Mouse (Mus musculus) limb, embryonic 15.5 days (tissue): ENCODE measurements around the gene Psmd7. TPM values are rescaled to one million over a fixed set of nuclear protein-coding genes. Genes with fewer than 3 reads are reported as not detected.
A peak's percentile ranks its signal among the peaks of the same experiment; 100 is the strongest.

Experiments used
- ATAC-seq: fragments of 200-750 bp; cut with Nextera tagmentation; 2 replicates; pipeline ENCODE4 v1.8.0; 2017; ENCODE audit warnings: low read depth, moderate TSS enrichment; ENCODE audit not compliant: insufficient number of reproducible peaks, low FRiP score, low TSS enrichment
- H3K27ac ChIP-seq: fragments of 300-500 bp; sonication (generic); 2 replicates; pipeline ENCODE4 v1.5.1; 2015; ENCODE audit warnings: moderate library complexity, mild to moderate bottlenecking, inconsistent platforms
- H3K27me3 ChIP-seq: fragments of 300-500 bp; sonication (generic); 2 replicates; pipeline ENCODE4 v1.6.1; 2015; ENCODE audit warnings: inconsistent platforms
- H3K36me3 ChIP-seq: fragments of 300-500 bp; sonication (generic); 2 replicates; pipeline ENCODE4 v1.6.1; 2015; ENCODE audit warnings: inconsistent platforms
- H3K4me1 ChIP-seq: fragments of 300-500 bp; sonication (generic); 2 replicates; pipeline ENCODE4 v1.6.1; 2015; ENCODE audit warnings: inconsistent platforms
- H3K4me2 ChIP-seq: fragments of 300-500 bp; sonication (generic); 2 replicates; pipeline ENCODE4 v1.6.1; 2015; ENCODE audit warnings: mild to moderate bottlenecking, inconsistent platforms
- H3K4me3 ChIP-seq: fragments of 300-500 bp; sonication (generic); 2 replicates; pipeline ENCODE4 v1.5.1; 2015; ENCODE audit warnings: mild to moderate bottlenecking, inconsistent platforms
- H3K9ac ChIP-seq: fragments of 300-500 bp; sonication (generic); 2 replicates; pipeline ENCODE4 v1.6.1; 2015; ENCODE audit warnings: inconsistent platforms
- H3K9me3 ChIP-seq: fragments of 300-500 bp; sonication (generic); 2 replicates; pipeline ENCODE4 v1.6.1; 2016; ENCODE audit warnings: inconsistent platforms
- WGBS: fragments of 180-500 bp; shearing (Covaris S2); methylation state at CpG from one replicate; pipeline ENCODE4 v1.1.7; 2015; 5-methylcytosine and 5-hydroxymethylcytosine counted together
- polyA plus RNA-seq: library from polyadenylated mRNA; unstranded; fragments of >200 nt; fragmentation: Nextera tagmentation; extraction: Ambion mirVana; gene quantifications from 2 replicates; pipeline ENCODE4 v1.2.1, GENCODE M21; 2015

The Psmd7 gene
- polyA plus RNA-seq, 1 experiment from 2014 or later = 273 TPM

DNA sequence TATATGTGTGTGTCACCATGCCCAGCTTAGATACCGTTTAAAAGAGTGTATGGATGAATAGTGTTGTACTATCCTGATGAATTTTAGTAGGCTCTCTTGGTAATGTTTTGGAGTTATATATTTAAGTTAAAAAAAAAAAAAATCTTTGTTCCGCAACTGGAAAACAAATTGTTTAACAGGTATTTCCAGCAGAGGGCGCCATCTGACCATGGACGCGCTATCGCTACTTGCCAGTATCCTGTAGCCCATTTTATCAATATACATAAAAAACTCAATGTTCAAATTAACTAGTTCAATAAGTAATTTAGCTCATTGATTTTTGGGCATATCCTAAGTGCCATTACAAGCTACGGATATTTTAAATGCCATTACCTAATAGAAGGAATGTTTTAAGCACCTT, 14.8 kb upstream of the Psmd7 start:
- no peaks in the 10 kb centered on the region for H3K36me3 ChIP-seq
- no peaks in the 10 kb centered on the region for H3K9me3 ChIP-seq
- no peak overlapping the region for H3K9ac ChIP-seq
- no peak overlapping the region for H3K4me2 ChIP-seq
- peaks cover 4% of the 10 kb centered on the region; the same call in 1 of the 2 replicates for H3K4me1 ChIP-seq
- H3K27ac ChIP-seq = no peak overlapping the region
- H3K27me3 ChIP-seq = 0 out of 2 replicates have a peak, but pooled peaks cover 8% of the 10 kb centered on the region
- ATAC-seq = no peak
- no peak overlapping the region for H3K4me3 ChIP-seq
- 4% methylated on average over 7 of the region's 7 CpGs for WGBS

DNA sequence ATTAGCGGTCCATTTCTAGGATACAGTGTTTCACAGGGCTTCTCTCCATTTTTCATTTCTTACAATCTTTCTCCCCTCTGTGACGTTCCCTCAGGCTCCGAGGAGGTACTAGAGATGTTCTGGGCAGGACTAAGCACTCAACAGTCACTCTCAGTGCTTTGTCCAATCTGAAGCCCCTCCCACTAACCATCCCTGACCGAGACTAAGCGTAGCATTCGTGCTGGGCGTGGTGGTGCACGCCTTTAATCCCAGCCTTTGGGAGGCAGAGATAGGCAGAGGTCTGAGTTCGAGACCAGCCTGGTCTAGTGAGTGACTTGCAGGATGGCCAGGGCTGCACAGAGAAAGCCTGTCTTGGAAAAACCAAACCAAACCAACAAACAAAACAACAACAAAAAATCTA, 11.4 kb upstream of the Psmd7 start:
- ATAC-seq = no peak

DNA sequence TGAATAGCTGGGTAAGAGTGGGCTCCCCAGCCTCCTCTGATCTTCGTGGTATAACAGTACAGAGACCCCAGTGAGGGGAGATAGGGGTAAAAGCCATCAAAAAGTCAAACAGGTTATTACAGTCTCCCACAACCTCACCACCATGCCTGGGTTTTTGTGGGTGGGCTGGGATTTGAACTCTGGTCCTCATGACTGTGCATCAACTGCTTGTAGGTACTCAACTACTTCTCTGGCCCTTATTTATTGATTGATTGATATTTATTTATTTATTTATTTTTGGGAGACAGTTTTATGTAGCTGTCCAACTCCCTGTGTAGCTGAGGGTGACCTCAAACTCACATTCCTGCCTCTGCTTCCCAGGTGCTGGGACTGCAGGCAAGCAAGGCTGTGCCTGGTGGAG, 9.5 kb upstream of the Psmd7 start:
- no peaks in the 10 kb centered on the region for H3K4me1 ChIP-seq
- H3K36me3 ChIP-seq = no peaks in the 10 kb centered on the region
- no peak overlapping the region for H3K27ac ChIP-seq
- WGBS = 77% methylated on average over 1 of the region's 1 CpGs
- 0 out of 2 replicates have a peak, but pooled peaks cover 3% of the 10 kb centered on the region for H3K27me3 ChIP-seq
- no peaks in the 10 kb centered on the region for H3K9me3 ChIP-seq
- no peak for ATAC-seq
- no peak overlapping the region for H3K4me3 ChIP-seq
- no peak overlapping the region for H3K9ac ChIP-seq
- no peak overlapping the region for H3K4me2 ChIP-seq

More for the DNA sequence above, 11.4 kb upstream of the Psmd7 start:
- Histone ChIP-seq H3K9me3 (no peaks in the 10 kb centered on the region), H3K9ac (no peak overlapping the region), H3K4me2 (no peak overlapping the region), H3K4me1 (no peaks in the 10 kb centered on the region), H3K27me3 (0 out of 2 replicates have a peak, but pooled peaks cover 8% of the 10 kb centered on the region), H3K27ac (no peak overlapping the region), H3K36me3 (no peaks in the 10 kb centered on the region), H3K4me3 (no peak overlapping the region)
- 83% methylated on average over 9 of the region's 9 CpGs for WGBS

DNA sequence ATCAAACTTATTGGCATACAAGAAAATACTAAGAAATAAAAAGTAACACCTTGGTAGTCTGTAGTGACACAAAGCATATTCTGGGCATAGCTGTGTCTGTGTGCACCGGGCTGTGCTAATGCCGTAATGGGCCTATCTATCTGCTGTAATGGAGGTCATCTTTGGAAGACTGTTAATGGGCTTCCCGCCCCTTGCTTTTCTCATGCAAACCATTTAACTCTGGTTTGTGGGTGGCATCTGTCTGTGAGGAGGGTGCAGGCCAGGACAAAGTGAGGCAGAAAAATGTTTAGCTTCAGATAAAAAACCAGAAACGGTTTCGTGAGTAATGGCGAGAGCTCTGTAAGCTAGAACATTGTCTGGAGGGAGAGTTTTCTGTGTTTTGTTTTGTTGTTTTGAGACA, 6.6 kb upstream of the Psmd7 start:
- 89% methylated on average over 6 of the region's 6 CpGs for WGBS
- H3K27ac ChIP-seq = no peak overlapping the region

DNA sequence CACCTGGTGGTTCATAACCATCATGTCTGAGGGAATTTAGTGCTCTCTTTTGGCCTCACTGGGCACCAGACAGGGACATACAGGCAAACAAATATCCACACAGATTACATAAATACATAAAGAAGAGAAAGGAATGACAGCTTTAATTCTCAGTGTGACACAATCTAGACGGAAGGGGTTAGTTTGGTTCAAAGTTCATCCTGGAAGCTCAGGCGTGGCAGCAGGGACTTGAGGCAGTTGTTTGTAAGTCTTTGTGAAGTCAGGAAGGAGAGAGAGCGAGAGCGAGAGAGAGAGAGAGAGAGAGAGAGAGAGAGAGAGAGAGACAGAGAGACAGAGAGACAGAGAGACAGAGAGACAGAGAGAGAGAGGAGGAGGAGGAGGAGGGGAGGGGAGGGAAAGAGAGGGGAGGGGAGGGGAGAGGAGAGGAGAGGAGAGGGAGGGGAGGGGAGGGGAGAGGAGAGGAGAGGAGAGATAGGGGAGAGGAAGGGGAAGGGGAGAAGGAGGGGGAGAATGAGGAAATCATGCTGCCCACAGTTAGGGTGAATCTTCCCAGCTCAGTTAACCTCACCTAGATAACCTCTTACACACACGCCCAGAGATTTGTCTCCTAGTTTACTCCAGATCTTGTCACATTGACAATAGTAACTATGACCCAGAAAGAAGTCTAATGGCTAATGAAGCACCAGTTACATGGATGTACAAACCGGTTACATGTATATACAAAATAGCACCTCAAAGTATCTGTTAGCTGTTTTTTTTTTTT, 5.9 kb upstream of the Psmd7 start:
- Histone ChIP-seq H3K27ac (no peak overlapping the region), H3K27me3 (no peaks in the 10 kb centered on the region), H3K9ac (no peak overlapping the region), H3K36me3 (no peaks in the 10 kb centered on the region), H3K4me3 (no peak overlapping the region), H3K4me2 (no peak overlapping the region), H3K4me1 (no peaks in the 10 kb centered on the region), H3K9me3 (no peaks in the 10 kb centered on the region)
- WGBS = 73% methylated on average over 6 of the region's 6 CpGs
- ATAC-seq = no peak

More for the DNA sequence above, 6.6 kb upstream of the Psmd7 start:
- no peaks in the 10 kb centered on the region for H3K36me3 ChIP-seq
- no peak overlapping the region for H3K4me3 ChIP-seq
- ATAC-seq = no peak
- H3K9ac ChIP-seq = no peak overlapping the region
- no peaks in the 10 kb centered on the region for H3K9me3 ChIP-seq
- H3K4me2 ChIP-seq = no peak overlapping the region
- H3K27me3 ChIP-seq = no peaks in the 10 kb centered on the region
- no peaks in the 10 kb centered on the region for H3K4me1 ChIP-seq

DNA sequence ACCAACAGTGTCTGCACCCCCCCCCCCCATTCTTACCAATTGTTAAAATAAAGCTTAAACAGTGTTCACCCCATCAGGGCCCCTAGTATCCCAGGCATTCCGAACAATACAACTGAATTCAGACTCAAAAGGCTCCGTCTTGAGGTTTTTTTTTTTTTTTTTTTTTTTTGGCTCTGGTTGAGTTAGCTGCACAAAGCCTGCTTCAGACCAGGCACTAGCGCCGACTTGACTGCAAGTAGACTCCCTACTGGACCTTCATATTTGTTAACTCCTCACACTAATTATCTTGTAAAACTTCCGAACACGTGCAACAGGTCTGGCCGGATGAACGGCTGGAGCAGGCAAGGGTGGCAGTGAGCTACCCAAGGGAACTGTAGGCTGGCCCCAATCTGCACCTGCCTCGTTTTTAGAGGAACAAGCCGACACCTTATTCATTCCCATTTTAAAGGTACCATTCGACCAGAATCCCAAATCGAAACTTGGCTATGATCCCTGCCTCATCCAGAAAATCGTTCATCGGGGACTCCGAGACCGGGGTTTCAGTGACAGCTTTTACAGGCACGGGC, 752 bp downstream of the Psmd7 start:
- Histone ChIP-seq H3K4me1 (peaks cover 16% of the 10 kb centered on the region), H3K9me3 (no peaks in the 10 kb centered on the region), H3K9ac (peak overlapping the region; percentile 85), H3K4me3 (peak overlapping the region; percentile 90), H3K27ac (peak overlapping the region; percentile 88), H3K27me3 (no peaks in the 10 kb centered on the region), H3K36me3 (peaks cover 34% of the 10 kb centered on the region), H3K4me2 (peak overlapping the region; percentile 67)
- no peak for ATAC-seq
- WGBS = under 1% methylated on average over 17 of the region's 17 CpGs

DNA sequence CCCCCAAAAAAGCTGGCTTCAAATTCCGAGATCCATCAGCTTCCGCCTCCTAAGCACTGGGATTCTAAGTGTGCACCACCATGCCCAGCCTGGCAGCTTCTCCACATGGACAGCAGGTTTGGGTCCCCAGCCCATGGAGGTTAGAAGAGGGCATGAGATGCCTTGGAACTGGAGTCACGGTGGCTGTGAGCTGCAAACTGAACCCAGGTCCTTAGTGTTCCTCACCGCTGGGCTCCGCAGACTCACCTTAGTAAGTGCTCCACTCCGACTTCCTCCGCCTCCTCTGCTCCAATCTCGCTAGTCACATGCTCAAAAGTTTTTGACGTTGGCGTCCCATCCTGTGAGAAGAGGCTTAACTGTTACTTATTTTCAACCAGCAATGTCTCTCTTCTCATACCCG, 6.1 kb downstream of the Psmd7 start:
- no peak overlapping the region for H3K27ac ChIP-seq
- peaks cover 79% of the 10 kb centered on the region for H3K36me3 ChIP-seq
- H3K4me3 ChIP-seq = no peak overlapping the region
- H3K4me1 ChIP-seq = peaks cover 15% of the 10 kb centered on the region
- no peak overlapping the region for H3K9ac ChIP-seq
- no peak for ATAC-seq
- WGBS = 94% methylated on average over 11 of the region's 11 CpGs
- no peaks in the 10 kb centered on the region for H3K9me3 ChIP-seq
- H3K4me2 ChIP-seq = no peak overlapping the region
- H3K27me3 ChIP-seq = no peaks in the 10 kb centered on the region

DNA sequence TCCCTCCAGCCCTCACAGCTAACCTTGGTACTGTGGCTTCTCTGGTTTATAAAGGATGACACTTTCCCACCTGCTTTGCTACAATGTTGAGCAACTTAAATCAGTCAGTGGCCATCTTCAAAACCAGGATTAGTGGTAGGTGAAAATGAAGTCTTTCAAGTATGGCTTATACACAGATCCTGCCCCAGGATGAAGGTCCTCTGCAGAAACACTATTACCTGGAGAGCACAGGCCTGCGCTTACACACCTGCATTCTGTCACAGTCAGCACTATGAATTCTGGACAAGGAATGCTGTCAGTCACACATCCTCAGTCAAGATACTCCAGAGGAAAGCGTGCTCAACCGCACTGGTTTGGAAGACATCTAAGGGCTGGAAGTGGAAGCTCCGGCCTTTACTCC, 6.7 kb downstream of the Psmd7 start:
- Histone ChIP-seq H3K9me3 (no peaks in the 10 kb centered on the region), H3K36me3 (peaks cover 79% of the 10 kb centered on the region), H3K4me2 (no peak overlapping the region), H3K4me1 (peaks cover 10% of the 10 kb centered on the region), H3K4me3 (no peak overlapping the region), H3K9ac (no peak overlapping the region), H3K27ac (no peak overlapping the region), H3K27me3 (no peaks in the 10 kb centered on the region)
- ATAC-seq = no peak
- WGBS = 97% methylated on average over 4 of the region's 4 CpGs

DNA sequence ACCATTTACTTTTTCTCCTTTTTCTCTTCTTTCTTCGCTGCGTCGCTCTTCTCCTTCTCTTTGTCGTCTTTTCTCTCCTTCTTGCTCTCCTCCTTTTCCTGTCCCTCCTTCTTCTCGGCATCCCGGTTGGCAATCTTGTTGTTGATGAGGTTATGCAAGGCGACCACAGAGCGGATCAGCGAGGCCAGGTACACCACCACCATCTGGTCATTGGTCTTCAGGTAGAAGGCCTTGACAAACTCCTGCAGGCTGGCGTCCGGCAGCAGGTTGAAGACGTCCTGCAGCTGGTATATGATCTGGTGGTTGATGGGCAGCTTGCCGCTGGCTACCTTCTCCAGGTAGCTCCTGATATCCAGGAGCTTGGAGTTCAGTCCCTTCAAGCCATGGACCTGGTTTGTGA, 7.4 kb downstream of the Psmd7 start:
- H3K4me3 ChIP-seq = no peak overlapping the region
- peaks cover 7% of the 10 kb centered on the region; the same call in 1 of the 2 replicates for H3K4me1 ChIP-seq
- H3K4me2 ChIP-seq = no peak overlapping the region
- H3K9me3 ChIP-seq = no peaks in the 10 kb centered on the region
- no peak overlapping the region for H3K9ac ChIP-seq
- 95% methylated on average over 13 of the region's 13 CpGs for WGBS
- H3K36me3 ChIP-seq = peaks cover 76% of the 10 kb centered on the region
- no peak overlapping the region for H3K27ac ChIP-seq
- H3K27me3 ChIP-seq = no peaks in the 10 kb centered on the region
- no peak for ATAC-seq

DNA sequence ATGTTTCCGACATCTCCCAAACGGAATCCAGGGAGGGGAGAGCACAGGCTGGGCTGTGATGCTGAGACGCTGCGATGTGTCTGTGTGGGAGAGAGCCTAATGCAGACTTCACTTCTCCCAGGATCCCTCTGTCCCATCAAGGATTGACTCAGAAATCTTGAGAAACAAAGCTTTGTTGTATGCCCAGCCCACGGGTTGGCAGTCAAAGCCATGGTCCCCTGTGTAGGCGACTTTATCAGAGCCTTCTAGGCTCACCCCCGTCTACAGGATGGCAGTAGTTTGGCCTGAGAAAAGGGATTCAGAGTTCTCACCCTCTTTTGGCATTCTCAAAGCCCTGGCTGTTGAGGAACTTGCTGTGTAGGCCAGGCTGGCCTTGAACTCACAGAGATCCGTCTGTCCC, 9.7 kb downstream of the Psmd7 start:
- Histone ChIP-seq H3K9me3 (no peaks in the 10 kb centered on the region), H3K4me3 (no peak overlapping the region), H3K4me1 (peaks cover 4% of the 10 kb centered on the region; the same call in 1 of the 2 replicates), H3K27me3 (no peaks in the 10 kb centered on the region), H3K36me3 (peaks cover 55% of the 10 kb centered on the region), H3K4me2 (no peak overlapping the region), H3K27ac (no peak overlapping the region), H3K9ac (no peak overlapping the region)
- ATAC-seq = no peak
- WGBS = 88% methylated on average over 8 of the region's 8 CpGs

DNA sequence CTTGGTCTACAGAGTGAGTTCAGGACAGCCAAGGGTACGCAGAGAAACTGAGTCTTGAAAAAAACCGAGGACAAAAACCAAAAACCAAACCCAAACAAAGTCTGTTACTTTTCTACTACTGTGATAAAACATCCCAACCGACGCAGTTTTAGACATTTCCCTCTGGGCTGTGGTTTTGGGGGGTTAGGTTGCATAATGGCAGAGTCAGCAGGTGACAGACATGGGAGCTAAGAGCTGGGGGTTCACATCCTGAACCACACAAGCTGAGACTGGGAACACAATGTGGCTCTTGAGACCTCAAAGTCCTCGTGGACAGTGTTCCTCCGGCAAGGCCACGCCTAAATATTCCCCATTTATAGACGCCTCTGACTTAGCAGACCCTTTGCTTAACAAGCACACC, 10.1 kb downstream of the Psmd7 start:
- Histone ChIP-seq H3K27me3 (no peaks in the 10 kb centered on the region), H3K4me2 (no peak overlapping the region), H3K4me1 (peaks cover 4% of the 10 kb centered on the region; the same call in 1 of the 2 replicates), H3K9ac (no peak overlapping the region), H3K4me3 (no peak overlapping the region), H3K9me3 (no peaks in the 10 kb centered on the region), H3K27ac (no peak overlapping the region), H3K36me3 (peaks cover 51% of the 10 kb centered on the region)
- ATAC-seq = no peak
- WGBS = 87% methylated on average over 8 of the region's 8 CpGs

DNA sequence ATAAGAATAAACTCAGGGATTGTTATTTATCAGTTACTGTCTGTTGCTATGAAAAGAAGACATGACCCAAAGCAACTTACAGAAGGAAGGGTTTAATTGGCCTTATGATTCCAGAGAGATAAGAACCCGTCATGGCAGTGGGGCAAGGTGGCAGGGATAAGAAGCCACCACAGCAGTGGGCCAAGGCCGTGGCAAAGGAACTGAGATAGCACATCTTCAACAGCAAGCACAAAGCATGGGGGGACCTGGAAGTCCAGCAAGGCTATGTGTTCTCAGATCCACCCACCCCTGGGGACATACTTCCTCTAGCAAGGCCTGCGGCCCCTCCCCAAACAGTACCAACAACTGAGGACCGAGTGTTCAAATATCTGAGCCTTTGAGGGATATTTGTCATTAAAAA, 10.6 kb downstream of the Psmd7 start:
- Histone ChIP-seq H3K4me3 (no peak overlapping the region), H3K27me3 (no peaks in the 10 kb centered on the region)
- ATAC-seq = no peak

More for the DNA sequence above, 10.6 kb downstream of the Psmd7 start:
- Histone ChIP-seq H3K4me1 (peaks cover 4% of the 10 kb centered on the region; the same call in 1 of the 2 replicates), H3K36me3 (peaks cover 46% of the 10 kb centered on the region), H3K9me3 (no peaks in the 10 kb centered on the region), H3K4me2 (no peak overlapping the region), H3K9ac (no peak overlapping the region), H3K27ac (peak overlapping the region; percentile 57; the same call in 1 of the 2 replicates)
- WGBS = 82% methylated on average over 4 of the region's 4 CpGs
